Mouse (Mus musculus): ENCODE data around the gene Cdh15. TPM values are rescaled to one million over a fixed set of nuclear protein-coding genes. Genes with fewer than 3 reads are reported as not detected.

Gene Cdh15
- polyA plus RNA-seq, 1 experiment from 2014 or later = 0.86 TPM

- no peak overlapping the region for H3K27ac ChIP-seq (ENCODE audit: low read depth, low read length)
- WGBS = 88% methylated on average over 10 of the region's 10 CpGs
- DNase-seq (ENCODE audit: low spot score) = no peak
- no peak overlapping the region for H3K4me3 ChIP-seq (ENCODE audit: low read depth, low read length)
- no peaks in the 10 kb centered on the region for H3K4me1 ChIP-seq (replicated peaks; ENCODE audit: control insufficient read depth, insufficient read depth, low read length)
- H3K36me3 ChIP-seq (ENCODE audit: control insufficient read depth, insufficient read depth, low read length) = peaks cover 18% of the 10 kb centered on the region
- H3K4me2 ChIP-seq (replicated peaks; ENCODE audit: low read depth, low read length) = no peak overlapping the region
- no peaks in the 10 kb centered on the region for H3K9me3 ChIP-seq (ENCODE audit: control insufficient read depth, low read length)
- no peak for ATAC-seq (ENCODE audit: low FRiP score)
- no peak overlapping the region for H3K9ac ChIP-seq (ENCODE audit: low read depth, low read length)
- H3K27me3 ChIP-seq (ENCODE audit: control insufficient read depth, insufficient read depth, low read length) = no peaks in the 10 kb centered on the region
These were observed 35.9 kb downstream of the Cdh15 start for GRCm38 (mm10) chr8:122883671-122884070.

DNA sequence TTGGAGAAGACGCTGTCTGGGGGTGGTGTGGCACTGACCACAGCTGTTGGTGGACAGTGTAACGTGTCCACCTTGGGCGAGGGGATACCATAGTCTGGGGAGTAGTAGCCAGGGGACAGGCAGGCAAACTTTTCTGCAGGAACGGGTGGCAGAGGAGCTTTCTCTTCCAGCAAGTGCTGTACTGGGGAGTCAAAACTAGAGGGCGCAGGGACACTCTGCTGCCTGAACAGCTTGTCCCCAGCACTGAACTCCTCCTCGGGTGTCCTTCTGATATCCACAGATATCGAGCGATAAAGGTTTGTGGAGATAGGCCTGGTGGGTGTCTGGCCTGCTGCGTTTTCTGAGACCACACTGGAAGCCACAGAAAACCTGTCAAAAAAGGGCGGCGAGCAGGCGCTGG lies 43.7 kb downstream of the Cdh15 start:
- WGBS = 89% methylated on average over 12 of the region's 12 CpGs
- H3K4me1 ChIP-seq (replicated peaks; ENCODE audit: control insufficient read depth, insufficient read depth, low read length) = no peaks in the 10 kb centered on the region
- no peaks in the 10 kb centered on the region for H3K27me3 ChIP-seq (ENCODE audit: control insufficient read depth, insufficient read depth, low read length)
- peaks cover 43% of the 10 kb centered on the region for H3K36me3 ChIP-seq (ENCODE audit: control insufficient read depth, insufficient read depth, low read length)
- H3K27ac ChIP-seq (ENCODE audit: low read depth, low read length) = no peak overlapping the region
- H3K9me3 ChIP-seq (ENCODE audit: control insufficient read depth, low read length) = no peaks in the 10 kb centered on the region
- no peak for ATAC-seq (ENCODE audit: low FRiP score)
- H3K4me2 ChIP-seq (replicated peaks; ENCODE audit: low read depth, low read length) = no peak overlapping the region
- DNase-seq (ENCODE audit: low spot score) = no peak
- H3K9ac ChIP-seq (ENCODE audit: low read depth, low read length) = no peak overlapping the region
- no peak overlapping the region for H3K4me3 ChIP-seq (ENCODE audit: low read depth, low read length)

GRCm38 (mm10) chr8:122893451-122893850 lies 45.7 kb downstream of the Cdh15 start:
- H3K27me3 ChIP-seq (ENCODE audit: control insufficient read depth, insufficient read depth, low read length) = no peaks in the 10 kb centered on the region
- no peaks in the 10 kb centered on the region for H3K4me1 ChIP-seq (replicated peaks; ENCODE audit: control insufficient read depth, insufficient read depth, low read length)
- no peak for ATAC-seq (ENCODE audit: low FRiP score)
- H3K4me3 ChIP-seq (ENCODE audit: low read depth, low read length) = no peak overlapping the region
- no peak for DNase-seq (ENCODE audit: low spot score)
- H3K9ac ChIP-seq (ENCODE audit: low read depth, low read length) = no peak overlapping the region
- H3K4me2 ChIP-seq (replicated peaks; ENCODE audit: low read depth, low read length) = no peak overlapping the region
- no peaks in the 10 kb centered on the region for H3K9me3 ChIP-seq (ENCODE audit: control insufficient read depth, low read length)
- no peak overlapping the region for H3K27ac ChIP-seq (ENCODE audit: low read depth, low read length)
- WGBS = 95% methylated on average over 12 of the region's 12 CpGs
- H3K36me3 ChIP-seq (ENCODE audit: control insufficient read depth, insufficient read depth, low read length) = peaks cover 45% of the 10 kb centered on the region

- H3K4me2 ChIP-seq (replicated peaks; ENCODE audit: low read depth, low read length) = no peak overlapping the region
- no peaks in the 10 kb centered on the region for H3K4me1 ChIP-seq (replicated peaks; ENCODE audit: control insufficient read depth, insufficient read depth, low read length)
- H3K9ac ChIP-seq (ENCODE audit: low read depth, low read length) = no peak overlapping the region
- no peak overlapping the region for H3K27ac ChIP-seq (ENCODE audit: low read depth, low read length)
- peaks cover 33% of the 10 kb centered on the region for H3K36me3 ChIP-seq (ENCODE audit: control insufficient read depth, insufficient read depth, low read length)
- no peaks in the 10 kb centered on the region for H3K9me3 ChIP-seq (ENCODE audit: control insufficient read depth, low read length)
- H3K4me3 ChIP-seq (ENCODE audit: low read depth, low read length) = no peak overlapping the region
- ATAC-seq (ENCODE audit: low FRiP score) (no peak), DNase-seq (ENCODE audit: low spot score) (no peak)
- 94% methylated on average over 11 of the region's 11 CpGs for WGBS
- no peaks in the 10 kb centered on the region for H3K27me3 ChIP-seq (ENCODE audit: control insufficient read depth, insufficient read depth, low read length)
These were observed 48.6 kb downstream of the Cdh15 start for GRCm38 (mm10) chr8:122896317-122896716.

- no peak overlapping the region for H3K27ac ChIP-seq (ENCODE audit: low read depth, low read length)
- peaks cover 33% of the 10 kb centered on the region for H3K36me3 ChIP-seq (ENCODE audit: control insufficient read depth, insufficient read depth, low read length)
- H3K4me2 ChIP-seq (replicated peaks; ENCODE audit: low read depth, low read length) = no peak overlapping the region
- H3K4me3 ChIP-seq (ENCODE audit: low read depth, low read length) = no peak overlapping the region
- H3K9ac ChIP-seq (ENCODE audit: low read depth, low read length) = no peak overlapping the region
- DNase-seq (ENCODE audit: low spot score) (no peak), ATAC-seq (ENCODE audit: low FRiP score) (no peak)
- no peaks in the 10 kb centered on the region for H3K27me3 ChIP-seq (ENCODE audit: control insufficient read depth, insufficient read depth, low read length)
- H3K9me3 ChIP-seq (ENCODE audit: control insufficient read depth, low read length) = no peaks in the 10 kb centered on the region
- WGBS = 95% methylated on average over 8 of the region's 8 CpGs
- no peaks in the 10 kb centered on the region for H3K4me1 ChIP-seq (replicated peaks; ENCODE audit: control insufficient read depth, insufficient read depth, low read length)
These were observed 49.4 kb downstream of the Cdh15 start for GRCm38 (mm10) chr8:122897200-122897599.

DNA sequence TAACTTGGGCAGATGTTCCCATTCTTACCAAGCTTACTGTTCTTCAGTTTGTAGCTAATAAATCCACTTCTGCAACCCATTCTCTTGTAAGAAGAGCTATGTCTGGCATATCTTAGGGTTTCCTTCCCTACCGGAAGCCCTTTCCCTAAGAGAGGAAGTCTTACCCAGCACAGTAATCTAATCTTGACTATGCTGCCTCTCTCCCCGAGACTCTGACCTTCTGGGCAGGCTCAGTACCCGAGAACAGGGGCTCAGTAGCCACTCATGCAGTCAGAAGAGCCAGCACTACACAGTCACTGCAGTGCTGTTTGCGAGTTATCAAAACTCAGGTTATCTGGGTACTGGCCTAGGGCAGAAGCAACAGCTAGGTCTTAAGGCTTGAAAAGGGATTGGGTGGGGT lies 50.3 kb downstream of the Cdh15 start:
- Histone ChIP-seq H3K27ac (ENCODE audit: low read depth, low read length) (no peak overlapping the region), H3K9me3 (ENCODE audit: control insufficient read depth, low read length) (no peaks in the 10 kb centered on the region), H3K4me3 (ENCODE audit: low read depth, low read length) (no peak overlapping the region), H3K36me3 (ENCODE audit: control insufficient read depth, insufficient read depth, low read length) (peaks cover 30% of the 10 kb centered on the region), H3K4me1 (replicated peaks; ENCODE audit: control insufficient read depth, insufficient read depth, low read length) (no peaks in the 10 kb centered on the region), H3K27me3 (ENCODE audit: control insufficient read depth, insufficient read depth, low read length) (no peaks in the 10 kb centered on the region), H3K4me2 (replicated peaks; ENCODE audit: low read depth, low read length) (no peak overlapping the region), H3K9ac (ENCODE audit: low read depth, low read length) (no peak overlapping the region)
- no peak for DNase-seq (ENCODE audit: low spot score)
- WGBS = 89% methylated on average over 4 of the region's 4 CpGs
- no peak for ATAC-seq (ENCODE audit: low FRiP score)

- Histone ChIP-seq H3K27me3 (ENCODE audit: control insufficient read depth, insufficient read depth, low read length) (no peaks in the 10 kb centered on the region), H3K4me3 (ENCODE audit: low read depth, low read length) (no peak overlapping the region), H3K36me3 (ENCODE audit: control insufficient read depth, insufficient read depth, low read length) (peaks cover 30% of the 10 kb centered on the region), H3K9me3 (ENCODE audit: control insufficient read depth, low read length) (no peaks in the 10 kb centered on the region), H3K27ac (ENCODE audit: low read depth, low read length) (no peak overlapping the region), H3K9ac (ENCODE audit: low read depth, low read length) (no peak overlapping the region), H3K4me2 (replicated peaks; ENCODE audit: low read depth, low read length) (no peak overlapping the region), H3K4me1 (replicated peaks; ENCODE audit: control insufficient read depth, insufficient read depth, low read length) (no peaks in the 10 kb centered on the region)
- ATAC-seq (ENCODE audit: low FRiP score) = no peak
- no peak for DNase-seq (ENCODE audit: low spot score)
- WGBS = 94% methylated on average over 12 of the region's 12 CpGs
These were observed 50.7 kb downstream of the Cdh15 start for GRCm38 (mm10) chr8:122898473-122898872.

- Histone ChIP-seq H3K4me1 (replicated peaks; ENCODE audit: control insufficient read depth, insufficient read depth, low read length) (no peaks in the 10 kb centered on the region), H3K4me3 (ENCODE audit: low read depth, low read length) (no peak overlapping the region), H3K9ac (ENCODE audit: low read depth, low read length) (no peak overlapping the region), H3K27me3 (ENCODE audit: control insufficient read depth, insufficient read depth, low read length) (no peaks in the 10 kb centered on the region), H3K9me3 (ENCODE audit: control insufficient read depth, low read length) (no peaks in the 10 kb centered on the region), H3K36me3 (ENCODE audit: control insufficient read depth, insufficient read depth, low read length) (peaks cover 29% of the 10 kb centered on the region), H3K4me2 (replicated peaks; ENCODE audit: low read depth, low read length) (no peak overlapping the region), H3K27ac (ENCODE audit: low read depth, low read length) (no peak overlapping the region)
- ATAC-seq (ENCODE audit: low FRiP score) (no peak), DNase-seq (ENCODE audit: low spot score) (no peak)
- 81% methylated on average over 5 of the region's 5 CpGs for WGBS
These were observed 51.3 kb downstream of the Cdh15 start for GRCm38 (mm10) chr8:122899085-122899484.

DNA sequence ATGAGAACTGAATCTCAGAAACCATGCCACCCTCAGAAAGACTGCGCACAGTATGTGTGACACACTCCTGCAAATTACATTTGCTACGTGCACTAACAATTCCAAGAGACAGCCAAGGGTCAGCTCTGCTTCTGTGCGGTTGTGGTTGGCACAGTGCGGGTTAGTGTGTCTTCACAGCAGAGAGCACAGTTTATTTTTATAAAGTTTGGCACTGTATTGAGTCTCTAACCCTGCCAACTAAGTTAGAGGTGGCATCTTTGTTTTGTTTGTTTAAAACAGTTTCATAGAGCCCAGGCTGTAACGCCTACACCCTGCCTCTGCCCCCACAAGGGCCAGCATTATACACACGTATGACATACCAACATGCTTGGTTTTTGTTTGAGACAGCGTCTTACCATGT lies 53.7 kb downstream of the Cdh15 start:
- Histone ChIP-seq H3K9me3 (ENCODE audit: control insufficient read depth, low read length) (no peaks in the 10 kb centered on the region), H3K4me1 (replicated peaks; ENCODE audit: control insufficient read depth, insufficient read depth, low read length) (no peaks in the 10 kb centered on the region), H3K27ac (ENCODE audit: low read depth, low read length) (no peak overlapping the region), H3K27me3 (ENCODE audit: control insufficient read depth, insufficient read depth, low read length) (no peaks in the 10 kb centered on the region), H3K4me2 (replicated peaks; ENCODE audit: low read depth, low read length) (no peak overlapping the region), H3K4me3 (ENCODE audit: low read depth, low read length) (no peak overlapping the region), H3K36me3 (ENCODE audit: control insufficient read depth, insufficient read depth, low read length) (peaks cover 8% of the 10 kb centered on the region), H3K9ac (ENCODE audit: low read depth, low read length) (no peak overlapping the region)
- 95% methylated on average over 7 of the region's 7 CpGs for WGBS
- ATAC-seq (ENCODE audit: low FRiP score) (no peak), DNase-seq (ENCODE audit: low spot score) (no peak)
